Mouse (Mus musculus) G1E-ER4 (cell line): ENCODE data around the gene Dnlz. TPM values are rescaled to one million over a fixed set of nuclear protein-coding genes. Genes with fewer than 3 reads are reported as not detected.

Experiments used
- GATA1 ChIP-seq: IDR thresholded peaks from one replicate; pipeline ENCODE4 v1.8.0; 2012; ENCODE audit warnings: low read length, inconsistent platforms
- polyA plus RNA-seq: library from polyadenylated mRNA; stranded (reverse); fragments of >175 nt; gene quantifications from 2 replicates; pipeline ENCODE4 v1.2.3, GENCODE M21; 2012

Dnlz gene
- polyA plus RNA-seq, 1 experiment, result 21.3 TPM

DNA sequence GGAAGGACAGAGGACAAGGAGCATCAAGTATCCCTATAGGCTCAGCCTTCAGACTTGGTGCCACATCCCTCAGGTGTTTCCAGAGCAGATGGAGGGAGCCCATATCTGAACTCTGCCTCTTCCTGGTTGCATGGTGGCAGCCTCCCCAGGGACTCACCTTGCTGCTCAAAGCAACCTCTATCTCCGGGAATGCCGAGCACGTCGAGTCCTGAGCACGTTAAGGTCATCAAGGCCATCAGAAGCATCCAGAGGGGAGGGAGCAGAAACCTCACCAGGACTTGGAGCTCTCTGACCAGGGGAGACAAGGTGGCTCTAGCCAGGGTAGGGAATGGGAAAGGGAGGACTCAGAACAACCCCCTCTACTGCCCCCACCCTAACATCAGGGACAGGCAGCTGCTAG lies 11.6 kb upstream of the Dnlz start:
- TF ChIP-seq GATA1, result no peak

DNA sequence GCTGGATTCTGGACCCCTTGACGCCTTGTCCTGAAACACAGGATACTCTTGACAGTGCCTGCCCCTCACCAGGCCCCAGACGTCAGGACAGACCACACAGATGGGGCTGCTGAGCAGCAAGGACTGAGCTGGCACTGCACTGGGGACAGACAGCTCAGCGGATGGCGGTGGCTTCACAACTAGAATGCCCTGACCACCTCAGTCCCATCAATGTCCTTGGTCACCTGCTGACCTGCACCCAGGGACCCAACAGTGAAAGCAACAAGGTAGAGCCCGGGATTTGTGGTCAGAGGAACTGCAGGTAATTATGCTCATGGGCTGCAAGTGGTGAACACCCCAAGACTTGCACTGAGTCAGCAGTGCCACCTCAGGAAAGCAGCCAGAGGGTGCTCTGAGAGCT lies 11.1 kb upstream of the Dnlz start:
- no peak for TF ChIP-seq GATA1

- TF ChIP-seq GATA1, result no peak
These were observed 8.9 kb upstream of the Dnlz start, which contains the start of gene Card9 for GRCm38 (mm10) chr2:26360772-26361171. Gene Card9, minus strand, starts transcription at chr2:26360918.

DNA sequence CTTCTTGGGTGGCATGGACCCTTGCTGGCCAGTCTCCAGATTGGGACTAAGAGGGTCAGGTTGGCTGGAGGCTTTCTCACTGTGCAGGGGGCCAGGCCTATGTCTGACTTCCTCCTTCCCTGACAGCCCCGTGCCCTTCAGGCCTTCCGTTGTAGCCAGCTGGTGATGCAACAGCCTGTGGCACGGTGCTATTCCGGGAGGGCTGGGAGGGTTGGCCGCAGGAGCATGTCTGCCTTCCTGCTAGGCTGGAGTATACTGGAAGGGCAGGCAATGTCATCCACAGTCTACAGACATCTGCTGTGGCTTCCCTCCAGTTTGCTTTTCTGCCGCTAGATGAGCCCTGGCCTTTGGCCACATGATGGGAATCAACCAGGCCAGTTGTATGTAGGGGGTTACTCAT lies 8.1 kb upstream of the Dnlz start:
- no peak for TF ChIP-seq GATA1

DNA sequence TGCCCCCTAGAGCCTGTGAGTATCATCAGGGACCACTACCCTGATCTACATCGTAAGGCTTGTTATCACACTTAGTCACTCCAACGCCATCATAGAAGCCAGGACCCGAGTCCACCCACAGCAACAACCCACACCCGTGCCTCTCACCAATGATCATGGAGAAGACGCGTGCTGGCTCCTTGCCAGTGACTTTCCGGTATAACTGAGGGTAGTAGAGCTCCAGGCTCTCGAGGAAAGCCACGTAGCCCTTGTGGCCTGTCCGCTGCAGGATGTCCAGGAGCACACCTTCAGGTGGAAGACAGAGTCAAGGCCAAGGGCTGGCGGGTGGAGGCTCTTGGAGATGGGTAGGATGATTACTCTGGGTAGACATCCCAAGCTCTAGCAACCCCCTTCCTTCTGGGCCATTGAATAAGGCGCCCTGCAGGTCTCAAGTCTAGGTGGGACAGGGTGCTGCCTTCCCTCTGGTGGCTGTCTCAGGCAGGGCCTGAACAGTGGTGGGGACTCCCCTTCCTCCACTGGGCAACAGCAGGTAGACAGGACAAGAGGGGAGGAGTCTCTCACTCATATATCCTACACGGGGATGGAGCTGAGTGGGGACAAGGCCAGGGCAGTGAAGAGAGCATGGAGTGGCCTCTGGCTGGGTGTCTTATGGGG lies 6.9 kb upstream of the Dnlz start:
- no peak for TF ChIP-seq GATA1

- TF ChIP-seq GATA1, result no peak
These were observed 5.6 kb upstream of the Dnlz start for GRCm38 (mm10) chr2:26357484-26357883.

DNA sequence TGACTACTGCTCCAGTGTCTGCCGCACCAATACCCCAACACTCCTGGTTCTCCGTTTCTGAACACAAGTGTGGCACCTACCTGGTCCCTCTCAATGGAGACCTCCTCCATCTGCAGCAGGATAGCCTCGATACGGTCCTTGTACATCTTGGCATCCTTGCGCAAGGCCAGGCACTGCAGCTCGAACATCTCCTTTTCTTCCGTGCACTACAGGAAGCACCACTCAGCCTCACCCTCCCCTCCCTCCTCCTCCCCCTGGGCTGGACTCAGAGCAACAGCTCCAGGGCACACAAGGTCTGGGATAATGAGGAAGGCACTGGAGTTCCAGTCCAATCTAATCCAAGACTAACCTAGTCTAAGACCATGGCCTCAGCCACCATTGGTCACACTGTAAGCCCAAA lies 4.8 kb upstream of the Dnlz start:
- no peak for TF ChIP-seq GATA1

DNA sequence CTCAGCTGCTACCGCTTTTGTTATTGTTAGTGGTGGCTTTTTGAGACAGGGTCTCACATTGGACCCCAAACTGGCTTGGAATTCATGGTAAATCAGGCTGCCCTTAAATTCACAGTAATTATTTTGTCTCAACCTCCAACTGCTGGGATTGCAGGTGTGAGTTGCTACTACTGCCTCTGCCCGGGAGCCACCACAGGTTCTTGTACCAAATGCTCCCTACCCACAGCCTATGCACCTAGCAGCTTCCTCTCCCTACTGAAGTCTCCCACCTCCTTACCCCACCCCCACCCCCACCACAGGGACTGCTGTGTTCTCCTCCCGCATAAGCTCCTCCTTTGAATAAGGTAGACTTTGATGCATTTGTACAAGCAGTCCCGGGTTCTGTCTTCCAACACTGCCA lies 4.3 kb upstream of the Dnlz start:
- no peak for TF ChIP-seq GATA1

DNA sequence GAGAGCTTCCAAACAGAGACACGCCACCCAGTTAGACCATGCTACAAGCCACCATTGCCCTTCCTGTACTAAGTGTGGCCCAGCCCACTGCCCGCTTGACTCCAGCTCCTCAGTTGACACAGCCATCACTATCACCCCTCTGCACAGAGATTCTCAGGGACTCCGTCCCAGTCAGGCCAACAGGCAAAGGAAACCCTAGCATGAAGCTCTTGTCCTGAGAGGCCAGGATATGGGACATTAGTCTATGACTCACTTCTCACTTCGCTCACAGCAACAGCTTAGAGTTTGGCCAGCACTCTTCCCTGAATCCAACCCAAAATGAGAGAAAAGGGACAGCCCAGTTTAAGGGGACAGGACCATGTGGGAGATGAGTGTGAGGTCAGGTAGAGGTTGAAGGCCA lies 2.5 kb upstream of the Dnlz start:
- TF ChIP-seq GATA1, result no peak

- no peak for TF ChIP-seq GATA1
These were observed 1.4 kb upstream of the Dnlz start for GRCm38 (mm10) chr2:26353066-26353980.

- no peak for TF ChIP-seq GATA1
These were observed 491 bp upstream of the Dnlz start for GRCm38 (mm10) chr2:26352291-26352910.

- TF ChIP-seq GATA1, result no peak
These were observed 3.7 kb downstream of the Dnlz start for GRCm38 (mm10) chr2:26348241-26348640.

GRCm38 (mm10) chr2:26342609-26343490 lies 9.1 kb downstream of the Dnlz start:
- TF ChIP-seq GATA1, result no peak

GRCm38 (mm10) chr2:26342044-26342443 lies 9.9 kb downstream of the Dnlz start:
- TF ChIP-seq GATA1, result no peak

- TF ChIP-seq GATA1, result no peak
These were observed 10.4 kb downstream of the Dnlz start for GRCm38 (mm10) chr2:26341510-26341981.
